Mouse (Mus musculus): ENCODE measurements around the gene Csnk1g2.

DNA sequence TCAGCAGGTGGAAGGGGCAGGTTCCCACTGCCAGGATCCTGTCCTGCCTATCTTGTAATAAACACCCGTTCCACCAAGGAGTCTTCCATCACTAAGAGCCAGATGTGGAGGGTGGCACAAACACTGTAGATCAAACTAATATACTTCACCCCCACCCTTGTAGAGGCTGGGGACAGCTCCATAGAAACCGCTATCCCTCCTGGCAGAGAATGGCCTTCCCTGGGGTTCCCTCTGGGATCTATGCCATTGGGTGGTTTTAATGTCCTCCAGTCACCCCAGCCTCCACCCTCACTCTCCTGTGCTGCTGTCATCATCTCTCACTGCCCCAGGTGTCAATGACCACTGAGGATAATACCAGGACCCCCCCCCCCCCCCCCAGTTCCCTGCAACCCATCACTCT, 47.9 kb downstream of the Csnk1g2 start:
- TF ChIP-seq CTCF (IDR thresholded peaks at IDR 0.05; ENCODE audit: borderline replicate concordance, insufficient read depth, low read depth, low read length) (no peak), POLR2A (IDR thresholded peaks at IDR 0.05; ENCODE audit: borderline replicate concordance, insufficient read depth, low read length) (no peak)

All from cerebellum, adult 2 months (tissue).